Mouse (Mus musculus): Measurements from ENCODE around the gene Lpin2.

The Lpin2 gene

DNA sequence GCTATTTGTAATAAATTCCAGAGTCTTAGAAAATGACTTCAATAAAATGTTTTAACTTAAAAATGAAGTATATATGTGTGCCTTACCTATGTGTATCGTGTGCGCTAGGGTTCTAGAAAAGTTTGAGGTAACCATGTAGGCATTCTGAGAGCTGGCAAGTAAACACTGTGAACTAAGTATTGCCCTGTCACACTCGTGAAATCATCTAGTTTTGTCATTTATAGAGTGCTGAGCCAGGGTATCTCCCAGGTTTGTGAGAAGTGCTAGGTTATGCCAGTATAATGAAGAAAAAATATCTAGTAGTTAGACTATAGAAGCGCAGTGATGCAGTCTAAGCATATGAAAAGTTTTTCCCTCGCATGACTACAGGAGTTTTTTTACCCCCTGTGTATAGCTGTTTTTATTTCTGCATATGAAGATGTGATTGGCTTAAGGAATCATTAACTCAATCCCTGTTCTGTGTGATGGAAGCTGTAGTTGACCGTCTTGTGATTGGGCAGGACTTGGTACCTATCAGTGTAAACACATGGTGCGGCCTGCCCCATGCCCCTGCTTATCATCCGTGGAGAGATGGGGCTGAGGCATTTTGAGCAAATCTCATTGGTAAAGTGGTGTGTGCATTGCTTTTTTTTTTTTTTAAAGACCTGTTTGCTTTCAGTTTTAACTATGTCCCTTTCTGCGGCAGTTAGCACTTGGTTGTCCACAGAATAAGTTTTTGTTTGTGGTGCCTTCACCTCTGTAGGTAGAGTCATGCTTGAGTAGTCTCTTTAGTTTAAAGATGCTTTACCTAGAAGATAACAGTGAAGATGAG lies 21.8 kb downstream of the Lpin2 start:
- no peak for DNase-seq (ENCODE audit: low spot score)

DNA sequence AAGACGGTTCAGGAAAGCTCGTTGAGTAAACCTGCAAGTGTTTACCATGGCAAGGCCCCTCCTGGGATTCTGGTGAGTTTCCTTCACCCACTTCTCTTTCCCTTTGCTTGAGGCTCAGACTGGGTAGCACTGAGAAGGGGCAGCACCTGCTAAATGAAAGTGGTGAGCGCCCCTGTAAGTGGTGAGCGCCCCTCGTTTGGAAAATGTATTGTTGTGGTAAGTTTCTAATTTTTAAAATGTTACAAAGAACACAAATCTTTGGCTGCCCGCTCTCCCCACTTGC lies 22.4 kb downstream of the Lpin2 start:
- DNase-seq (ENCODE audit: low spot score) = no peak

DNA sequence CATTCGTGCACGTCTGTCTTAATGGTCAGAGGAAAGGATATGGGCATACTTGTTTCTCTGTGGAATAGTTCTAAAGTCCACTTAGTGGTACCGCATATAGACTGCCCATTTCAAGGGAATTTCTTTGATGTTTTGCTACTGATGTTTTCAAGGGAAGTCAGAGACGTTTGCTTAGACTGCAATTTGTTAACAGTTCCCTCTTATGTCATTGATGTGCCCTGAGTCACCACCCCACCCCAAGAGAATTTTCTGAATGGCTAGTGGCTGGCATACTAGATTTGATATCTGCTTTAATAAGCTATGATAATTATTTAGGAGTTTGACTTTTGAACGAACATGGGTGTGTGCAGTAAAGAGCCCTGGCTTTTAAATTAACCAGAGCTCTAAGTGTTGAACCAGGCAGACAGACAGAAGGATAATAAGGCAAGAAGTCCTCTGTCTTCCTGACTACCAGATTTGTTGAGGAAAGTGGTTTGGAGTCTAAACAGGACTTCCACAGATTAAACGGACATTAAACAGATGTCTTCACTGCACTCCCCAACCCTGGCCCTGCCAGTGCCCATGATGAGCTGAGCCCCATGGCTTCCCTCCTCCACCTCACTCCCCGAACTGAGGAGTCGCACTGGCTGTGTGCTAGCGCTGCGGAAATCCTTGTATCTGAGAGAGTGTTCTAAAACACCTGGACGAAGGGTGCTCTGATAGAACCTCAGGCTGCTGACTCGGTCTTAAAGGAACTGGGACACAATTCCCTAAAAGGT lies 24.0 kb downstream of the Lpin2 start:
- DNase-seq (ENCODE audit: low spot score) = no peak

DNA sequence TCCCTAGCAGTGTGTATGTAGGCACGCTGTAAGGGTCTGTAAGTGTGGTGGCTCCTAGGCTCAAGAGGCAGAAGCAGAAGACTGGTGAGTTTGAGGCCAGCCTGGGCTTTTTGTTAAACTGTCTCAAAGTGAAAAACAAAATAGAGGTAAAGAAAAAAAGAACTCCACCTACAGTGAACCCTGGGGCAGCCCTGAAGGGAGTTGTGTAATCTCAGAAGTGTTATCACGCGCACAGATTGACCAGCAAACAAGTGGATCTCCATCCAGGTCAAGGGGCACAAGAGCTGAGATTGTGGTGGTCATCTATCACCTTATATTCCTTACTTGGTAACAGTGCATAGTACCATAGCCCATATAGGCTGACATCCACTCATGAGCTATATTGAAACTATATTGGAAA lies 24.9 kb downstream of the Lpin2 start:
- DNase-seq (ENCODE audit: low spot score) = no peak

DNA sequence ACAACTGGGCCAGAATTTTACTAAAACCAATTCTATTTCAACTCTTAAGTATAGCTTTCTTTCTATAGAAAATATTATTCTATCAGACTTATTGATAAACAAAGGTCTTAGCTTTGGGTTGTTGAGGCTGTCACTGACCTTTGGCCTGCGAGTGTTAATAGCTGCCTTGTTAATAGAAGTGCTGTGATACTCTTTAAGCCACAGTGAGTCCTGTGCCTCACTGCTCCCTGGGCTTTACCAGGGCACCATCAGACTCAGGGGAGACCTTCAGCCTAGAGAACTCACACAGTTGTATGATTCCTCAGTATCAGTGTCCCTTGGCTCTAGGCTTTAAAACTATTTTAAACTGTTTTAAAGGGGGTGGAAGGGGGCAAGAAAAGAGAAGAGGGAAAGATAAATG lies 26.0 kb downstream of the Lpin2 start:
- DNase-seq (ENCODE audit: low spot score) = no peak

DNA sequence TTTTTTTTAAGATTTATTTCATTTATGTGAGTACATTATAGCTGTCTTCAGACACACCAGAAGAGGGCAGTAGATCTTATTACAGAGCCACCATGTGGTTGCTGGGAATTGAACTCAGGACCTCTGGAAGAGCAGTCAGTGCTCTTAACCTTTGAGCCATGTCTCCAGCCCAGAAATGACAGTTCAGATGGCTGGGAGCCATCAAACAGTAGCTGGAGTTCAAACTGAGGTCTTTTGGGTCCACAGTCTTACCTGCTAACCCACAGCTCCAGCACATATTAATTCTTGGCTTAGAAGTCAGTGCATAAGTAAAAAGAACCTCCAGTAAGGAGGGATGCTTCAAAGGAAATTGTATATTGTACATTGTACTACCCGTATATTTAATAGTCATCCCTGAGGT lies 26.6 kb downstream of the Lpin2 start:
- DNase-seq (ENCODE audit: low spot score) = no peak

DNA sequence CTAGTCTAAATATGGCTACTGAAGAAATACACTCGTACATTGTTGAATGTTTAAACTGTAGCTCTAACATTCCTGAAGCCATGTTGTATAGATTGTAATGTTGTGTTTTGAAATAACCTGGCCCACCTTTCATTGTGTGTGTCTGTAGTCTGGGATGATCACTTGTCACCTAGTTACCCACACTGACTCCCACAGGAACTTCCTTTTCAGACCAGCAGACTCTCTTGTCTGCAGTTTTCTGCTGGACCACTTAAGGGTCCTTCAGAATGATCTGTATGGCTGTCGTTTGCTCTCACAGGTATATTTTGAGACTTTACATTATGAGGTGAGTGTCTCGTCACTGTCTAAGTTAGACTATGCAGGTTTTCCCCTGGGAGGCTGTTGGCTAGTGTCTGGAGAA lies 27.6 kb downstream of the Lpin2 start:
- no peak for DNase-seq (ENCODE audit: low spot score)

DNA sequence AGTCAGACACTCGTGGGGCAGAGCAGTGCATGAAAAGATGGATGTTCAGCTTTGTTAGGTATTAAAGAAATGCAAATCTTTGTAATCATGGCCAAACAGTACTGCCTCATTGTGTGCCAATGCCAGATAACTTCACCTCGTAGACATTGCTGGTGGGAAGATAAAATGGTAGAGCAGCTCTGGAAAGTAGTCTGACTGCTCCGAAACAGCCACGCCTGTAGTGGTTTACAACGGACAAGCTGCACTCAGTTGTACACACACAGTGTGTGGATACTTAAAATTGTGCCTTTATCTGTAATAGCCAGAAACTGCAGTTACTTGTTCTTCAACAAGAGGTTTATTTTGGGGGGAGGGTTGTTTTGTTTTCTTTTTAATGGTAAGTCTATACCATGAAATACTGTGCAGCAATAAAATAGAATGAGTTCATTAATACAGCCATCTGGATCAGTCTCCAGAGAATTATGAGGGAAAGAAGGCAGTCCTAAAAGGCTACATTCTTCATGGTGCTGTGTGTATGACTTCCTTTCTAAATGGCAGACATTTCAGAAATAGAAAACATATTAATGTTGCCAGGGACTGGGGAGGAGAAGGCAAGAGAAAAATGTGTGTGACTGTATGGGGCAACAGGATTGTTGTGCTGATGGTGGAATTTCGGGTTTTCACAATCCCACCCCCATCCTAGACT lies 29.7 kb downstream of the Lpin2 start:
- no peak for DNase-seq (ENCODE audit: low spot score)

DNA sequence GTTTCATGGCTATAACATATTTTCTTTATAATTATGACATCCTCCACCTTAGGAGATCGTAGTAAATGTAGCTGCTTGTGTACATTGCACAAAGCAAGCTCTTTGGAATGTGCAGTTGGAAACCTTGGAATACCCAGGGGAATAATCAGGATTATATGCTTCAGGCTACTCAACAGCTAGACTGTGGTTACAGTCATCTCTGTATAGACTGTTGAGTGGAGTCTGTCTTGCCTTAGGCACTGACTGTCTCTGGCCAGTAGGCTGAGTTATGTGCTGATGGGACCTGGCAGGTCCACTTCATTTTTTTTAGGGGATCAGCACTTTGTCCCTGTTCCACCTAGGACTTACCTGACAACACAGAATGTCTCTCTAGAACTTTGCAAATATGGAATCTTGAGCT lies 31.3 kb downstream of the Lpin2 start:
- no peak for DNase-seq (ENCODE audit: low spot score)

DNA sequence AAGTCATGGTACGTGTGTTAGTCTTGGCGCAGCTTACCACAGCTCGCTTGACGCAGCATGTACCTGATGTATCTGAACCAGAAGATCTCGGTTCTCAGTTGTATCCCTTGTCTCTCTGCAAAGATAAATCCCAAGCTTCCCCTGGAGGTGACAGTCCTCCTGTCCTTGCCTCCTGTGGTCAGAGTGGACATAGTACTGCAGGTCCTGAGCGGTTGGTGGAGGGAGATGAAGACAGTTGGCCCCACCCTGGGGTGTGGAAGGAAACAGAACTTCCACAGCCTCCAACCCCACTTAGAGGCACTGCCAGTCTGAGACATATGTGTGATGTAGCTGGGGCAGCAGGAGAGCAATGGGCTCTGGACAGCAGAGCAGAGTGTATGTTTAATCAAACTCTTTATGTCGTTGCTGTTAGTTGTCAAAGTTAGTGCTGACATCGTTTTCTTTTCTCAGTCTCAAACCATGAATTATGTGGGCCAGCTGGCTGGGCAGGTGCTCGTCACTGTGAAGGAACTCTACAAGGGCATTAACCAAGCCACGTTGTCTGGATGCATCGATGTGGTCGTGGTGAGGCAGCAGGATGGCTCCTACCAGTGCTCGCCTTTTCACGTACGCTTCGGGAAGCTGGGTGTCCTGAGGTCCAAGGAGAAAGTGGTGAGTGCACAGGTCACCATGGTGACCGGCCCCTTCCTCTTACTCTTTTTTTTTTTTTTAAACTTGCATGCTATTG lies 32.3 kb downstream of the Lpin2 start:
- no peak for DNase-seq (ENCODE audit: low spot score)

DNA sequence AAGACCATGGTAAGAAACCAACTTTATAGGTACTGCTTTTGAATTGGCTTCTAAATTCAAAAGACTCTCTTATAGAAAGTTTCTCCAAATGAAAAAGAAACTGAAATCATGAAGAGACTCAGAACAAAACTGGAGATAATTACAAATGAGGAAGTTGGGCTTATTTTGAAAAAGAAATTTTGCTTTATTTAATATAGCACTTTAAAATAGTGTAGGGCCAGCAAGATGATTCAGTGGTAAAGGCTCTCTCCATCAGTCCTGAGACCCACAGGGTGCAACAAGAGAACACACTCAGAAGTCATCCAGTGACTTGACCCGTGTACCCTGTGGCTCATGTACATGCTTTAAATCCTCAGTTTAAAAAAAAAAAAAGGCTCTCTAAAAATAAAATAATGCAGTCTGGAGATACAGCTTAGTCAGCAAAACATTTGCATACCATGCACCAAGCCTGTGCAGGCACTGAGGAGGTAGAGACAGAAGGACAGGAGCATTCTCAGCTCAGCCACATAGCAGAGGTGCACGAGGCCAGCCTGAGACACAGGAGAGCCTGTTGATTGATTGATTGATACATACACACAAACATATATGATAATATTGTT lies 33.0 kb downstream of the Lpin2 start:
- DNase-seq (ENCODE audit: low spot score) = no peak

DNA sequence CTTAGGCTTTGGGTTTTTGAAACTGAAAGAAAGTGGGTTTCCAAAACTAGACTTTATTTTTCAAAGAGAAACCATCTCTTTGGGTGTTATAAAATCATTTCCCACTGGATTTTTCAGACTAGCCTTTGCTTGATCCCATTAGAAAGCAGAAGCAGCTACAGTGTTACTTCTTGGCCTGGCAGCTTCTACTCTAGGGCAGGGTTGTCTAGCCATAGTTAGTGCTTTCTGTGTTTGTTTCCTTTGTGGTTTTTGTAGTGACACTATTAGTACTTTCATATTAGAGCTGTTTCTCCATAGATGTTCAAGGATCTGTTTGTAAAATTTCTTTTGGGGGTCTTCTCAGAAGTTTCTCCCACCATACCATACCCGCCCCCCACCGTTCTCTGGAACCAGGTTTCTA lies 33.9 kb downstream of the Lpin2 start:
- DNase-seq (ENCODE audit: low spot score) = no peak

DNA sequence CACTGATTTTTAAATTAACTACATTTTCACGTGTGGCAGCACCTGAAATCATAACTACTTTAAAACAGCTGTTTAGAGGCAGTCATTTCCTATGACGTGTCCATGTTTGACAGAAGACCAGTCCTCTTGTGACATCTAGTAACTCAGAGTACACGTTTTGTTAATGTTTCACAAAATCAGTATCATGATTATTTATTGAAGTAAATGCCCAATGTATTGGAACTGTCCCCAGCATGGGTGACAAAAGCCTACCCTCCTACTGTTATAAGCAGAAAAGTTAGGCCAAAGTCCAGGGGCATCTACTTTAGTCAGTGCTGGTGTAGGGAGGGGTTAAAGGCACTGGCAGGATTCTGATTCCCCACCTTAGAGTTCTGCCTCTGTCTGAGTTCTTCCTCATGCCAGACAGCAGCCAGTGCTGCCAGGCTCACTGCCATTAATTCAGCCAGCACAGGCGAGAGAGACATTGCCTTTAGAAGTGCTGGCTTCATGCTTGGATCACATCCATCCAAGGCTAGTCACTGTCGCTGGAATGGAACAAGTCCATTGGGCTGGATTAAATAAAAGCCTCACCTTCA lies 34.8 kb downstream of the Lpin2 start:
- no peak for DNase-seq (ENCODE audit: low spot score)

DNA sequence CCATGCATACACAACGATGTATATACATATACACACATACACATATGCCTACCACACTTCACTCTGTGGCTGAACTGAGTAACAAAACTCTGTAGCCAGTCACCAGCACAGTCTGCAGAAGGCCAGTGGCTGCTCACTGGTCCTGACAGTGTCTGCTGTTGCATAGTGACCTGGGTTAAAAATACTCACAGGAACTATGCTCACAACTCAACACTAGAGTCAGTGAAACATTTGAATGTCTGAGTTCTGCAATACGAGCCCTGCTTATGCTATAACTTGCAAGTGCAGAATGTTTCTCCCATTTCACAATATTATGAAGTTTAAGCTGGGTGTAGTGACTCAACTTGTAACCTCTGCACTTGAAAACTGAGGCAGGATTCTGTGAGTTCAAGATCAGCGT lies 39.0 kb downstream of the Lpin2 start:
- no peak for DNase-seq (ENCODE audit: low spot score)

DNA sequence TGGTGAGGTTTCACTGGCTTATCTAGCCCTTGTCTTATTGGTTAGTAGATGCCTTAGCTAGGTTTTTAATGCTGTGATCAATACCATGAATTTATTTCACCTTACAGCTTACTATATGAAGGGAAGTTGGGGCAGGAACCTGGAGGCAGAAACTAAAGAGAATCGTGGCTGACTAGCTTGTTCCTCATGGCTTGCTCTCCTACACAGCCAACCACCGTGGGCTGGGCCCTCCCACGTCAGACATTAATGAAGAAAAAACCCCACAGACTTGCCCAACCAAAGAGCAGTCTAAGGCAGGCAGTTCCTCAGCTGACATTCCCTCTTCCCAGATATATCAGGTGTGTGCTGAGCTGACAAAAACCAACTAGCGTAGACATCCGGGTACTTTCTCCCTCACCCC lies 41.3 kb downstream of the Lpin2 start:
- no peak for DNase-seq (ENCODE audit: low spot score)

DNA sequence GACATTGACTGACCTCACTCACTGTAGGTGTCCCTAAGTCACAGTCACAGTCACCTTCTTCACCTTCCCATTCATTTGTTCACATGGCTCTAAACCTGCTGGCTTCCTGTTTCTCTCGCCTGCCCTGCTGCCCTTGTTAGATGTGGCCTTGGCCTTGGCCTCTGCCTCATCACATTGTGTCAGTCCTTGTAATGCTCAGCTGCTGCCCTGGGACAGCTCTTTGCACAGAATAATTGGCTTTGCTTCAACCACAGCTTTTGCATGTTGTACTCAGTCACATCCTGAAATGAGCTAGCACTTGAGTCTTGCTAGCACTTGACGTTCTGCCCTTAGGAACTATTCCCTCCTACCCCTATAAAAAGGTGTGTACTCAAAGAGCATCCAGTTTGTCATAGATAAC lies 42.2 kb downstream of the Lpin2 start:
- DNase-seq (ENCODE audit: low spot score) = no peak

DNA sequence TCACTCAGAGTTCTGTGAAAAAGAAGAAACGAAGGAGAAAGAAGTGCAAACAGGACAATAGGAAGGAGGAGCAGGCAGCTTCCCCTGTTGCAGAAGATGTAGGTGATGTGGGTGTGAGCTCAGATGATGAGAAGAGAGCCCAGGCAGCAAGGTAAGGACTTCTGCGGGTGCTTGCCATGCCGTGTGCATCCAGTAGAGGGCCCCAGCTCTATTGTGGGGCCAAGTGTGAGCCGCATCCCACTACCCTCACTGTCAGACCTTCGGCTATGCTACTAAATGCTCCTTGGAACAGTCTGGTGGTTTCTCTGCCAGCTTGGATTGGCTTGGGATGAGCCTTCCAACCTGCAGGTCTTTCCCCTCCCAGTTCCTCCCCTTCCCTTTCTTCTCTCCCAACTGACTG lies 42.7 kb downstream of the Lpin2 start:
- no peak for DNase-seq (ENCODE audit: low spot score)

DNA sequence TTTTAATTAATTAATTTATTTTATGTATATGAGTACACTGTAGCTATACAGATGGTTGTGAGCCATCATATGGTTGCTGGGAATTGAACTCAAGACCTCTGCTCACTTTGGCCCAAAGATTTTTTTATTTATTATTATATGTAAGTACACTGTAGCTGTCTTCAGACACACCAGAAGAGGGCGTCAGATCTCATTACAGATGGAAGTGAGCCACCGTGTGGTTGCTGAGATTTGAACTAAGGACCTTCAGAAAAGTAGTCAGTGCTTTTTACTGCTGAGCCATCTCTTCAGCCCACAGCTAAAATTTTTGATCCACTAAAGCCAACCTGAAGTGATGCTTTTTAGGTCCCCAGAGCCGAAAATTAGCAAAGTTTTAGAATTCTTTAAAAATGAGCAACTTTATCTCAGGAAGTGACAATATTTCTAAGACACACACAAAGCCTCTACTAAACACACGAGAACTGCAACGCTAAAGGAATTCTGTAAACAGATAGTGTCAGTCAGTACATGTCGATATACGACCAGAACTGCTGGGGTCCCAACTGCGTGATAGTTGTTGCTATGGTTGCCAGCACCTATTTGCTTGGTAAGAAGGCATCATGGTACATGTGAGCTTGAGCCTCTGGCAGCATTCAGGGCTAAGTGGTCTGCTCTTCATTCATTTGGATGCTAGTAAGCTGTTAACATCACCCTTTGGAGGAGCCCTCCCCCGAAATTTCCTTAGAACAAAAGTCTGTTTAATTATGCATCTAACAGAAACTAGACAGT lies 45.0 kb downstream of the Lpin2 start:
- no peak for DNase-seq (ENCODE audit: low spot score)

DNA sequence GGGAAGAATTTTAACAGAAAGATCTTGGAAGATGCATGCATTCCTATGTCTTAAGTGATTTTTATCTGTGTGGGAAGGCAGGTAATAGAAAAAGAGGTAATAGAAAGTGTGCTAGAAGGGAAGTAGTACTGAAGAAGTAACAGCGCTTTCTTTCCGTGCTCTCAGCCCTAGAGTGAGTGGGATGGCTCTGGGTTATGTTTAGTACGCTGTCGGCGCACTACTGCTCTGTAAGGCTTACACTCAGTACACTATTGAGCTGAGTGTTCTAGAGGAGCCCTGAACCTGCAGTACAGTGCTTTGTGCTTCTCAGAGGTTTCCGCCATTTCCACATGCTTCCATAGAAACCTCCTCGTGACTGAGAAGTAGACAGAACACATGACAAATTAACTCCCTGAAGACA lies 46.3 kb downstream of the Lpin2 start:
- DNase-seq (ENCODE audit: low spot score) = no peak

DNA sequence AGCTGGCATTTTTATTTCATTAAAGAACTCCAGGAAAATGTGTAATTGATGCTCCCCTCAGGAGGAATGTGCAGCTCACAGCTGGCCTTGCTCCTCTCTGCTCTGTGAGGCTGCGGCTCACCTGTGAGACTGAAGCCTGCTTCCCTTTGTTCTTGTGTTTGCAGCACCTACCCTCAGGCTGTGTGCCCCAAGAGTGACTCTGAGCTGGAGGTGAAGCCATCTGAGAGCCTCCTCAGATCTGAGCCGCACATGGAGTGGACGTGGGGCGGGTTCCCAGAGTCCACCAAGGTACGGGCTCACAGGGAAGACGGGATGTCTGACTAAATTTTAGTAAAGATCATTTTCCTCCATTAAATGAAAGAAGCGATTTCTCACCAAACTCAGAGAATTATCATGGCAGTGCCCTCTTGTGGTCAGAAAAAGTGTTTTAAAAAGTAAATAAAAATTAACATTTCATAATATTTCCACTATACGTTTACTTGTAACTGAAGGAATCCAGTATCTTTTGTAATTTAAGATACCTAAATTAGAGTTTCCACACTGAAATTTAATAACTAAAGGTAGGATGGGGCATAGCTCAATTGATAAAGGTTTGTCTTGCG lies 47.8 kb downstream of the Lpin2 start:
- no peak for DNase-seq (ENCODE audit: low spot score)

DNA sequence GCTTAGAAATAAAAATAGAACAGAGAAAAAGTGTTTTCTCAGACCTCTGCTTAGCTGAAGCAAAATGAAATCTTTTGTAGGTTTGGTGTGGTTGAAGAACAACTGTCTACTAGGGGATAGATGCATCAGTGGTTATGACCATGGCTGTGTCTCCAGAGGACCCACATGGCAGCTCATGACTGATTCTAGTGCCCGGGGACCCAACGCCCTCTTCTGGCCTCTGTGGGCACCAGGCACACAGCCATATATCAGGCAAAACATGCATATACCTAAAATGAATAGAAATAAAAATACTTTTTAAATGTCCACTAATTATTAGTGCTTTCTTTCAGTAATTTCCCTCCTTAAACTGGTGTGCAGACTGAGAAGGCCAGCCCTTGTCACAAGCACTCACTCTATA lies 49.6 kb downstream of the Lpin2 start:
- no peak for DNase-seq (ENCODE audit: low spot score)

All from lung, postnatal 25 days (tissue).